Mouse (Mus musculus) urinary bladder, postnatal 0 days (tissue): ENCODE results near the gene Slfnl1. TPM values are rescaled to one million over a fixed set of nuclear protein-coding genes. Genes with fewer than 3 reads are reported as not detected.

Source experiments
- polyA plus RNA-seq: library from polyadenylated mRNA; unstranded; fragments of >200 nt; fragmentation: Nextera tagmentation; extraction: Ambion mirVana; gene quantifications from 2 replicates; pipeline ENCODE4 v1.2.1, GENCODE M21; 2015

Slfnl1 gene
- not detected in 2 replicates for polyA plus RNA-seq

DNA sequence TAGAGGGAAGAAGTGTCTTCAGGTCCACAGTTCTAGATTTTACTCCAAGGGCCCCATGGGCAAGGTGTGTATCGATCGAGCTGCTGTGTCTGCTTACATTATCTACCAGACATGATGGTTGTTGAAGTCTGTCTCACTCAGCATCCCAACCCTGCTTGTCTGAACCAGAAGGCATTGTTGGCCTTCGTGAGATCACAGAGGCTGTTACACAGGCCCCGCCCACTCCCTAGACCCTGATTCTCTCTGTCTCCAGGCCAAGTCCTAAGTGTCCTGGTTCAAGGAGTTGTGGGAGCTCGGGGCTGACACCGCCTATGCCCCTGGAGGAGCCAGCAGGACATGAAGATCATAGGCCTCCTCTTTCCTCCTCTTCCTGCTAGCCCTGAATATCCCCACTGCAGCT is at the start of gene Slfnl1:
TSS of gene Slfnl1 (plus strand) at position 246 of the 400 bp plus-strand sequence.

GRCm38 (mm10) chr4:120569486-120570437 is 37.7 kb downstream of the Slfnl1 start, which contains the start of gene Ctps:
Gene Ctps, minus strand, starts transcription at chr4:120570276.

Other genes starting within 250 kb of the Slfnl1 start
- gene Foxo6, start 244.9 kb upstream of the Slfnl1 start, polyA plus RNA-seq: 0.13 and 0.16 TPM in 2 replicates
- 33.8 and 43.8 TPM in 2 replicates for gene Scmh1, start 127.0 kb upstream of the Slfnl1 start, polyA plus RNA-seq
- gene Ctps, start 38.0 kb downstream of the Slfnl1 start, polyA plus RNA-seq: 93.6 and 129 TPM in 2 replicates
- not detected in 2 replicates for gene Gm8439, start 56.5 kb downstream of the Slfnl1 start, polyA plus RNA-seq
- 12.7 TPM in 2 replicates for gene Cited4, start 134.3 kb downstream of the Slfnl1 start, polyA plus RNA-seq
- 8.4 and 9.6 TPM in 2 replicates for gene Kcnq4, start 216.4 kb downstream of the Slfnl1 start, polyA plus RNA-seq